Mouse (Mus musculus) layer of hippocampus, adult 18-20 months (tissue): ENCODE measurements at regions not wholly inside any gene's neighbourhood (a gene's known extent, or its start where the extent isn't known, plus 50 kb on each side); places are given as distances from the start of the nearest gene placed in this dataset.

ENCODE experiments used
- DNase-seq, 2 experiments: peaks; one replicate each; pipeline ENCODE4 v3.0.0; 2022; ENCODE audit warnings: low spot score in 2 of 2

GRCm38 (mm10) chr11:55780011-55780410, 172.0 kb upstream of the Glra1 start:
- no peak for DNase-seq

- no peak for DNase-seq
These were observed 165.3 kb upstream of the Glra1 start for GRCm38 (mm10) chr11:55773283-55773682.

GRCm38 (mm10) chr11:55772538-55772937, 164.5 kb upstream of the Glra1 start:
- no peak for DNase-seq

GRCm38 (mm10) chr11:55772107-55772506, 164.1 kb upstream of the Glra1 start:
- DNase-seq: peak; percentile 9 to 46

GRCm38 (mm10) chr11:55764846-55765245, 156.8 kb upstream of the Glra1 start:
- no peak for DNase-seq
